Mouse (Mus musculus) gastrocnemius, postnatal 14 days (tissue): ENCODE results near the gene Plcb3. TPM values are rescaled to one million over a fixed set of nuclear protein-coding genes. Genes with fewer than 3 reads are reported as not detected.
"Not testable (repeated sequence)": the region's sequence is repeated elsewhere in the genome, so short reads cannot be mapped to it uniquely, and the experiment has no call there.

ENCODE experiments used
- DNase-seq: peaks from one replicate; pipeline ENCODE4 v3.0.0; 2021; ENCODE audit warnings: mixed read lengths
- intact Hi-C: fragments of 180-260 bp; cut with DNase I; formaldehyde crosslinking; loops from one replicate; pipeline ENCODE4 v1.15.1; 2025; ENCODE audit warnings: low total_unique reads
- microRNA-seq, 2 experiments: library from miRNA; unstranded; fragments of <30 nt; microRNA quantifications; one replicate each; pipeline ENCODE4 v1.2.0; 2021
- total RNA-seq, 2 experiments: library from RNA; stranded (reverse); gene quantifications; 2 replicates each; pipeline ENCODE4 v1.2.3; 2021

Plcb3 gene
- total RNA-seq, 2 experiments from 2014 or later: 10.9 to 11.6 TPM

DNA sequence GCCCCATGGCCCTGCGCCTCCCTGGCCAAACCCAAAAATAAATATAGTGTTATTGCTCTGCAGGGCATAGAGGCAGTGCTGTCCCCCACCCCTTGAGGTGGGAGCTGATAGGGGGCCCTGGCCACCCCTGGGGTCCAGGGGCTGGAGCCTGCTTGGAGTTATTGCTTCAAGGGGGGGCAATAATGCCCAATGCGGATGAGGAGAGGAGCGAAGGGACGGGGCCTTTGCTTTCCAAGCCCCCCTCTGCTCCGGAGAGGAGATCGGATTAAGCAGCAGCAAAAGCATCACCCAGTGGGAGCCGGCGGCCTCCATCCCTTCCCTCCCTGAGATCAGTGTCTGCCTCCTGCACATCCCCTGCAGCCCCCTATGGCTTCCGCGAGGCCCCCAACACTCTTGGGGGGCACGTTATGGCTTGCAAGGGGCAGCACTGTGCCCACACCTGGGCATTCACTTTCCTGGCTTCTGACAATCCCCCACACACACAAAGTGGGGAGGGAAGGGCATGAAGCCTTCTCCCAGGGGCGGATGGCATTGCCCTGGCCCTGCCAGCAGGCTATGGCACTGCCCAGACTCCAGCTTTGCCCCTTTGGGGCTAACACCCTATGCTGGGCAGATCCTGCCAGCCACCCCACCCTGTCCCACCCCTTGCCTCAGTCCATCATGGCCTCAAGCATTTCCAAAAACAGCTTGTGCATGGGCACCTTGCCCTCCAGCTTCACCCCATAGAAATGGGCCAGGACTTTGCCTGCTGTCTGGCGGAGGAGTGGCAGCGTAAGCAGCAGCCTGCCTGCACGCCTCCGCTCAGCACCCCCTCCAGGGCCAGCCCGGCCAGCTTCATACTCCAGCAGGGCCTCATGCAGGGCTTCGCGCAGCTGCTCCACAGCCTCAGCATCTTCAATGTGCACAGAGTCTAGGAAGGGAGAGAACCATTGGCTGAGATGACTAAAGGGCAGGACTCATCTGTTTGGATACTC lies 64.9 kb downstream of the Plcb3 start:
- intact Hi-C loops: no loop called here

GRCm38 (mm10) chr19:6910306-6910705 lies 66.0 kb downstream of the Plcb3 start:
- DNase-seq: not testable (repeated sequence)

More for the DNA sequence above, 64.9 kb downstream of the Plcb3 start:
- no peak for DNase-seq

DNA sequence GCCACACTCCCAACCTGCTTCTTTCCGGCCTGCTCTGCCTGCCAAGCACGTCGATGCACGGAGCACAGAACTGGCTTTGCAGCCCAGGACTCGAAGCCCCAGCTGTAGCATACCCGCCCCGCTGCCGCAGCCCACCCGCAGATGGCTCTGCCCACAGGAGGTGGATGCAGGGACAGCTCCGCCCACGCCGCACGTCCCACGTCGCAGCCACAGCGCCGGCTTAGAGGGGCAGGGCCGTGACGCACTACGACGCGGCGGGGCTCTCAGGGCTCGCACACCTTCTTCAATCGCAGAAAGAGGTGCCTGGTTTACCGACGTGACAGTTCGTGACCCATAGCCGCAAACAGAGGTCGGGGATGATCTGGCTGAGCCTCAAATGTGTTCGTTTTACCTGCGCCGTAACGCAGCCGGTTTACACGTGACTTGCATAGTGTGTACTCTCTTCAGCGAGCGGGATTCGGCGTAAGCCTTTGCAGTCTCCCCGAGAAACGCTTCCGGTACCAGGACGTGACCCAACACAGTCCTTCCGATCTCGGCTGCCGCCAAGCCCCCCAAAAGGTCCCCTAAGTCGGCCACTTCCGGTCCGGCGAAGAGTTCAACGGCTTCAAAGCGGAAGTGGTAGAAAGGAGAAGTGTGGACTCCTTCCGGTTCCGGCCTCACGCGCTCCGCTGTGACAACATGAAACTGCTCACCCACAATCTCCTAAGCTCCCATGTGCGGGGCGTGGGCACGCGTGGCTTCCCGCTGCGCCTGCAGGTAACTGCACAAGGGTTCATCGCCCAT lies 66.6 kb downstream of the Plcb3 start, which contains the start of the genes Trmt112 and Prdx5:
Gene Trmt112, plus strand, starts transcription at position 192 of the 783 bp plus-strand sequence.
Gene Prdx5, minus strand, starts transcription at position 600 of the 783 bp plus-strand sequence.
- DNase-seq: peak; percentile 91
- intact Hi-C loops: no loop called here

More at GRCm38 (mm10) chr19:6910306-6910705, 66.0 kb downstream of the Plcb3 start:
- intact Hi-C loops: not testable (repeated sequence)

DNA sequence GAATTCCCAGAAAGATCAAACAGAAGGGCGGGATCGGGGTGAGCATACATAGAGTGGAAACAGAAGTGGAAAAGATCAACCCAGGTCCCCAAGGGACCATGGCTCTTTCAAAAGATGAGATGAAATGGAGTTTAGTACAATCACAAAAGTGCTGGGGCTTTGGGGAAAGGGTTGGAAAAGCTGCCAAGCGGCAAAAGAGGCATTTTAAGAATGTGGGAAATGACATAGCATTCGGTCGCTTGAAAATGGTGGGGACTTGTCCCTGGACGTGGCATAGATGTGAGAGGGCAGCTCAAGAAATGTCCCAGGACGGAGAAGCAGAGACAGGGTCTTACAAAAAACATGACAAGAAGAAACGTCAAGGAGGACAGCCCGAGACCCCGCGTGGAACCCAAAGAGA lies 67.2 kb downstream of the Plcb3 start:
- DNase-seq: no peak
- intact Hi-C loops: no loop called here

DNA sequence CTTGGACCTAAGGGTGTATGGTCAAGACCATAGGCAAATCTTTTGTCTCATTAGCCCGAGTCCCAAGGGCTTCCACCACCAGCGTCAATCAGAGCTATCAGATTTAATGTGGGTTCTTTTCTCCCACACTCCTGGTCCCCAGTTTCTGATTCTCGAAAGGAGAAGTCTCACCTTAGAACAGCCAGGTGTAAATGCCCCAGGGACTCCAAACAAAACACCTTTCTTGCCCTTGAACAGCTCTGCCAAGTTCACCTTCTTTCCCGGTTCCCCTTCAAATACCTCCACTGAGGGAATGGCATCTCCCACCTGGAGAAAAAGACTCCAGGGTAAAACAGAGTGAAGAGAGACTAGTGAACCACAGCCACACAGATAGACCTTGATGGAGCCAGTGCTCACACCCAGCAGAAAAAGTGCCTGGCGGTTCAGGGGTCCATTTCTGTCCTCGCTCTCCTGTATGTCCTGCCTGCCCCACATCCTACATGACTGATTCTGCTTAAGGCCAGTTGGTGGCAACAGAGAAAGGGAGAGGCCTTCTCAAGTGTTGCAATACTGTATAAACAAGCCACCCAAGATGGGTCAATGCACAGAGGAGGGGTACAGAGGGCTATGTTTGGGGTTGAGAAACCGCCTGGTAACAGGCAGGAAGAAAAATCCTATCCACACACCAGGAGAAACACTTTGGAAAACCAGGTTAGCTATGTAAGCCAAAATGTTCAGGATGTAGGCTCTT lies 68.3 kb downstream of the Plcb3 start:
- no peak for DNase-seq
- intact Hi-C loops: no loop called here

GRCm38 (mm10) chr19:6907094-6907493 lies 69.2 kb downstream of the Plcb3 start:
- DNase-seq: no peak
- intact Hi-C loops: no loop called here

GRCm38 (mm10) chr19:6906199-6906598 lies 70.1 kb downstream of the Plcb3 start:
- no peak for DNase-seq
- intact Hi-C loops: no loop called here

DNA sequence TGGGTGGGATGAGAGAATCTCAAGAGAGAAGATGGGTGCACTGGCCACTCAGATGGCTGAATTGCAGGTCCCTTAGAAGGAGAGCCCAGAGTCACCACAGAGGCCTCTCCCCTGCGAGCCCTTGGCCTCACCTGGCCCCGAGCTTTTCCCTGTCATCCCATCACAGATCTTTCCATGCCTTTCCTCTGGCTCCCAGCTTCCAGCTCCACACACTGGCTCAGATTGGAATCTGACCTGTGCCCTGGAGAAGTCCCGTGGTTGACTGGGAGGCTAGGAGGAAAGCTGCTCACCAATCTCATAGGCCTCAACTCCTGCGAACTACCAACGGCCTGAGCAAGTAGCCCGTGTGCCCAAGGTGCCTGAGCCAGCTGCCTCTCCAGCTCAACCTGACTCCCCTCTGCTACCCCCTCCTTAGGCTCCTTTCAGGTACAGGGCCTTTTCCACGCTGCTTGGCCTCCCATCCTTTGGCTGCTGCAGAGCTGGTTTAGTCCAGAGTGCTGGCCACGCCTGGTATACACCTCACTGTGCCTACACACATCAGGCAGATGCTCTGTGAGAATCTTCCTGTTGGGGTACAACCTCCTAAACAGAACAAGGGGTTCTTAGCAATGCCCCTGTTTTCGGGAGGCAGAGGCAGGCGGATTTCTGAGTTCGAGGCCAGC lies 70.6 kb downstream of the Plcb3 start:
- DNase-seq: no peak
- intact Hi-C loops: no loop called here

- intact Hi-C loops: no loop called here
Observed at GRCm38 (mm10) chr19:6904846-6905245, 71.4 kb downstream of the Plcb3 start.

GRCm38 (mm10) chr19:6903031-6903430 lies 73.2 kb downstream of the Plcb3 start:
- DNase-seq: no peak
- intact Hi-C loops: no loop called here

More at GRCm38 (mm10) chr19:6904846-6905245, 71.4 kb downstream of the Plcb3 start:
- no peak for DNase-seq

Small RNA genes within 50 kb of the gene (microRNA-seq; reads per million reads assigned to microRNA genes)
- gene Mir6990: 1.3 to 3.0 reads per million in 2 experiments

Other genes starting within 250 kb of the Plcb3 start
- 1 to 10 TPM; 7.7 to 8.5 TPM for gene Rps6ka4, start 135.8 kb downstream of the Plcb3 start, total RNA-seq
- gene Ccdc88b, start 118.3 kb downstream of the Plcb3 start, total RNA-seq: under 1 TPM; 0.40 to 0.84 TPM
- gene Trmt112, start 66.8 kb downstream of the Plcb3 start, total RNA-seq: 10 to 100 TPM; 34.6 to 38.9 TPM
- gene Prdx5, start 66.4 kb downstream of the Plcb3 start, total RNA-seq: 100 to 1,000 TPM; 159 to 187 TPM
- gene Esrra, start 54.7 kb downstream of the Plcb3 start, total RNA-seq: 10 to 100 TPM; 47.7 to 52.0 TPM
- not detected for gene Catsperz, start 51.1 kb downstream of the Plcb3 start, total RNA-seq
- gene Kcnk4, start 42.0 kb downstream of the Plcb3 start, total RNA-seq: not detected
- gene Bad, start 34.6 kb downstream of the Plcb3 start, total RNA-seq: 10 to 100 TPM; 14.2 to 14.6 TPM
- 1 to 10 TPM; 8.9 to 9.9 TPM for gene Gpr137, start 34.0 kb downstream of the Plcb3 start, total RNA-seq
- gene Ppp1r14b, start 1.5 kb downstream of the Plcb3 start, total RNA-seq: 100 to 1,000 TPM; 139 to 184 TPM
- gene Fkbp2, start 4.0 kb upstream of the Plcb3 start, total RNA-seq: 10 to 100 TPM; 13.0 to 13.7 TPM
- 100 to 1,000 TPM in 1 of 2 experiments, 10 to 100 TPM in 1; 90.8 to 118 TPM for gene Vegfb, start 11.2 kb upstream of the Plcb3 start, total RNA-seq
- 10 to 100 TPM; 30.7 to 32.4 TPM for gene Dnajc4, start 16.1 kb upstream of the Plcb3 start, total RNA-seq
- 10 to 100 TPM; 15.7 to 18.9 TPM for gene Nudt22, start 19.6 kb upstream of the Plcb3 start, total RNA-seq
- 10 to 100 TPM; 19.7 to 20.1 TPM for gene Trpt1, start 19.7 kb upstream of the Plcb3 start, total RNA-seq
- gene Fermt3, start 43.0 kb upstream of the Plcb3 start, total RNA-seq: 1 to 10 TPM; 2.0 to 2.2 TPM
- 10 to 100 TPM; 80.3 to 92.4 TPM for gene Stip1, start 63.5 kb upstream of the Plcb3 start, total RNA-seq
- gene Macrod1, start 80.3 kb upstream of the Plcb3 start, total RNA-seq: 100 to 1,000 TPM; 187 to 192 TPM
- under 1 TPM; 0.27 to 0.51 TPM for gene Flrt1, start 129.3 kb upstream of the Plcb3 start, total RNA-seq
- gene Otub1, start 229.8 kb upstream of the Plcb3 start, total RNA-seq: 10 to 100 TPM; 52.6 to 62.6 TPM
- 100 to 1,000 TPM; 167 TPM for gene Cox8a, start 241.1 kb upstream of the Plcb3 start, total RNA-seq